Mouse (Mus musculus): ENCODE measurements around the gene Dcaf12. TPM values are rescaled to one million over a fixed set of nuclear protein-coding genes. Genes with fewer than 3 reads are reported as not detected.

Dcaf12 gene
- 62.9 and 65.0 TPM in 2 replicates for polyA plus RNA-seq (2015; fragmentation: Nextera tagmentation; extraction: Ambion mirVana)

GRCm38 (mm10) chr4:41314141-41315129 lies at the start of gene Dcaf12:
Gene Dcaf12, minus strand, starts transcription at chr4:41314889.
- Histone ChIP-seq H3K9me3 (replicated peaks; ENCODE audit: control insufficient read depth, low read length) (no peaks in the 10 kb centered on the region), H3K9ac (ENCODE audit: low read length) (peak within 1 kb of the TSS; percentile 97), H3K4me2 (ENCODE audit: low read depth, low read length) (peak within 1 kb of the TSS; percentile 87), H3K4me3 (replicated peaks; ENCODE audit: low read length) (peak within 1 kb of the TSS; percentile 96), H3K27ac (ENCODE audit: low read length) (peak within 1 kb of the TSS; percentile 99), H3K27me3 (ENCODE audit: control insufficient read depth, insufficient read depth, low read length) (no peaks in the 10 kb centered on the region), H3K36me3 (ENCODE audit: control insufficient read depth, insufficient read depth, low read length) (peaks cover 17% of the 10 kb centered on the region; the same call in 1 of the 2 replicates), H3K4me1 (ENCODE audit: control insufficient read depth, insufficient read depth, low read length) (peaks cover 22% of the 10 kb centered on the region)
- WGBS: under 1% methylated on average over 70 of the region's 70 CpGs
- ATAC-seq (ENCODE audit: insufficient read depth, low FRiP score): peak; percentile 97

GRCm38 (mm10) chr4:41361059-41361458 lies 46.4 kb upstream of the Dcaf12 start:
- 93% methylated on average over 3 of the region's 3 CpGs for WGBS
- ATAC-seq (ENCODE audit: insufficient read depth, low FRiP score): no peak

DNA sequence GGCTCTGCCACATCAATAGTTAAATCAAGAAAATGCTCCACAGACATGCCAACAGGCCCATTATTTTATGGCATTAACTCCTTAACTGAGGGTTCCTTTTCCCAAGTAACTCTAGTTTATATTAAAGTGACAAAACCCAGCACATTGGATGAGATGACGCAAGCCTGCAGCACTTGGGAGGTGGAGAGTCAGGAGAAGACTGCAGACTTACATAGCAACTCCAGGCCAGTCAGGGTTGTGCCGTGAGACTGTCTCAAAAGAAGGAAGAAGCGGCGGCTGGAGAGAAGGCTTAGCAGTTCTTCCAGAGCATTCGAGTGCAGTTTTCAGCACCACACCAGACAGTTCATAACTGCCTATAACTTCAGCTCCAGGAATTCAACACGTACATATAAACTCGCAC lies 44.7 kb upstream of the Dcaf12 start:
- H3K27ac ChIP-seq (ENCODE audit: low read length): no peak overlapping the region
- H3K27me3 ChIP-seq (ENCODE audit: control insufficient read depth, insufficient read depth, low read length): no peaks in the 10 kb centered on the region
- H3K4me3 ChIP-seq (replicated peaks; ENCODE audit: low read length): no peak overlapping the region
- H3K9ac ChIP-seq (ENCODE audit: low read length): no peak overlapping the region
- no peaks in the 10 kb centered on the region for H3K9me3 ChIP-seq (replicated peaks; ENCODE audit: control insufficient read depth, low read length)
- WGBS: 82% methylated on average over 7 of the region's 7 CpGs
- H3K4me2 ChIP-seq (ENCODE audit: low read depth, low read length): no peak overlapping the region
- H3K36me3 ChIP-seq (ENCODE audit: control insufficient read depth, insufficient read depth, low read length): 0 out of 2 replicates have a peak, but pooled peaks cover 5% of the 10 kb centered on the region
- no peaks in the 10 kb centered on the region for H3K4me1 ChIP-seq (ENCODE audit: control insufficient read depth, insufficient read depth, low read length)
- ATAC-seq (ENCODE audit: insufficient read depth, low FRiP score): no peak

More at GRCm38 (mm10) chr4:41361059-41361458, 46.4 kb upstream of the Dcaf12 start:
- Histone ChIP-seq H3K9me3 (replicated peaks; ENCODE audit: control insufficient read depth, low read length) (no peaks in the 10 kb centered on the region), H3K4me1 (ENCODE audit: control insufficient read depth, insufficient read depth, low read length) (no peaks in the 10 kb centered on the region), H3K36me3 (ENCODE audit: control insufficient read depth, insufficient read depth, low read length) (no peaks in the 10 kb centered on the region), H3K9ac (ENCODE audit: low read length) (no peak overlapping the region), H3K4me3 (replicated peaks; ENCODE audit: low read length) (no peak overlapping the region), H3K27me3 (ENCODE audit: control insufficient read depth, insufficient read depth, low read length) (no peaks in the 10 kb centered on the region), H3K4me2 (ENCODE audit: low read depth, low read length) (no peak overlapping the region), H3K27ac (ENCODE audit: low read length) (no peak overlapping the region)

GRCm38 (mm10) chr4:41358669-41359068 lies 44.0 kb upstream of the Dcaf12 start:
- H3K4me1 ChIP-seq (ENCODE audit: control insufficient read depth, insufficient read depth, low read length): no peaks in the 10 kb centered on the region
- H3K9me3 ChIP-seq (replicated peaks; ENCODE audit: control insufficient read depth, low read length): no peaks in the 10 kb centered on the region
- H3K4me3 ChIP-seq (replicated peaks; ENCODE audit: low read length): no peak overlapping the region
- 0 out of 2 replicates have a peak, but pooled peaks cover 5% of the 10 kb centered on the region for H3K36me3 ChIP-seq (ENCODE audit: control insufficient read depth, insufficient read depth, low read length)
- no peak overlapping the region for H3K9ac ChIP-seq (ENCODE audit: low read length)
- no peak for ATAC-seq (ENCODE audit: insufficient read depth, low FRiP score)
- H3K27me3 ChIP-seq (ENCODE audit: control insufficient read depth, insufficient read depth, low read length): no peaks in the 10 kb centered on the region
- no peak overlapping the region for H3K4me2 ChIP-seq (ENCODE audit: low read depth, low read length)
- 69% methylated on average over 2 of the region's 2 CpGs for WGBS
- H3K27ac ChIP-seq (ENCODE audit: low read length): no peak overlapping the region

GRCm38 (mm10) chr4:41357154-41357553 lies 42.5 kb upstream of the Dcaf12 start:
- no peak overlapping the region for H3K4me3 ChIP-seq (replicated peaks; ENCODE audit: low read length)

DNA sequence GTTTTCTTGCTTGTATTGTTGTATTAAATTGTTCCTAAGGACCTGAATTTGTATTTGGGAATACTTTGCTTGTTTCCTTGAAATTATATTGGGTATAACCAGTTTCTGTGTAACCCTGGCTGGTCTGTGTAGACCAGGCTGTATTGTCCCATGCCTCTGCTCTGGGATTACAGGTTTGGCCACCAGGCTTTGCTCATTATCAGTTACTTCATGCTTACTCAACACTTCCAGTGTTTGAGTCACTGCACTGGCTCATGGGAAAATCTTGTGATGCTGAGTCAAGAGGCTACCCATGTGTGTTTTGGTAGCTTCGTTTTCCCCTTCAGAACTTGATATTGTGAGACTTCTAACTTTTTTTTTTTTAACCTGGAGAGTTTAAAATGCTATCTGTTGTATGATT lies 38.6 kb upstream of the Dcaf12 start:
- H3K4me1 ChIP-seq (ENCODE audit: control insufficient read depth, insufficient read depth, low read length): peaks cover 5% of the 10 kb centered on the region; the same call in 1 of the 2 replicates
- no peak overlapping the region for H3K4me2 ChIP-seq (ENCODE audit: low read depth, low read length)
- H3K9ac ChIP-seq (ENCODE audit: low read length): no peak overlapping the region
- H3K27me3 ChIP-seq (ENCODE audit: control insufficient read depth, insufficient read depth, low read length): no peaks in the 10 kb centered on the region
- H3K27ac ChIP-seq (ENCODE audit: low read length): no peak overlapping the region
- H3K9me3 ChIP-seq (replicated peaks; ENCODE audit: control insufficient read depth, low read length): no peaks in the 10 kb centered on the region
- 91% methylated on average over 1 of the region's 1 CpGs for WGBS
- no peak overlapping the region for H3K4me3 ChIP-seq (replicated peaks; ENCODE audit: low read length)
- ATAC-seq (ENCODE audit: insufficient read depth, low FRiP score): no peak
- H3K36me3 ChIP-seq (ENCODE audit: control insufficient read depth, insufficient read depth, low read length): 0 out of 2 replicates have a peak, but pooled peaks cover 5% of the 10 kb centered on the region

More at GRCm38 (mm10) chr4:41357154-41357553, 42.5 kb upstream of the Dcaf12 start:
- Histone ChIP-seq H3K9me3 (replicated peaks; ENCODE audit: control insufficient read depth, low read length) (no peaks in the 10 kb centered on the region), H3K9ac (ENCODE audit: low read length) (no peak overlapping the region), H3K4me1 (ENCODE audit: control insufficient read depth, insufficient read depth, low read length) (no peaks in the 10 kb centered on the region), H3K36me3 (ENCODE audit: control insufficient read depth, insufficient read depth, low read length) (0 out of 2 replicates have a peak, but pooled peaks cover 5% of the 10 kb centered on the region), H3K27ac (ENCODE audit: low read length) (no peak overlapping the region), H3K4me2 (ENCODE audit: low read depth, low read length) (no peak overlapping the region), H3K27me3 (ENCODE audit: control insufficient read depth, insufficient read depth, low read length) (no peaks in the 10 kb centered on the region)
- ATAC-seq (ENCODE audit: insufficient read depth, low FRiP score): no peak
- 82% methylated on average over 2 of the region's 2 CpGs for WGBS

DNA sequence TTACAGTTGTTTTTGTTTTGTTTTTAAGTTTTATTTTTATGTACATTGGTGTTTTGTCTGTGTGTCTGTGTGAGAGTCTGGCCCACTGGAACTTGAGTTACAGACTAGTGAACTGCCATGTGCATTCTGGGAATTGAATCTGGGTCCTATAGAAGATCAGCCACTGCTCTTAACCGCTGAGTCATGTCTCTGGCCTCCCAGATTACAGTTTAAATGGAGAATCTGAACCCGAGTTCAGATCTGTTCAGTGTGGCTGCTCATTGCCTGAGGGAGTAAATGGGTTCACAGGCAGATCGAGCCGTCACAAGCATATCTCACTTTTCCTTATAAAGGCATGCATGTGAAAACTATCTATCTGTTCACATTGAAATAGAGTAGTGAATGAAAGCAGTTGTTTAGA lies 38.1 kb upstream of the Dcaf12 start:
- no peak overlapping the region for H3K4me2 ChIP-seq (ENCODE audit: low read depth, low read length)
- H3K27ac ChIP-seq (ENCODE audit: low read length): no peak overlapping the region
- 0 out of 2 replicates have a peak, but pooled peaks cover 5% of the 10 kb centered on the region for H3K36me3 ChIP-seq (ENCODE audit: control insufficient read depth, insufficient read depth, low read length)
- no peak for ATAC-seq (ENCODE audit: insufficient read depth, low FRiP score)
- H3K4me3 ChIP-seq (replicated peaks; ENCODE audit: low read length): no peak overlapping the region
- no peaks in the 10 kb centered on the region for H3K27me3 ChIP-seq (ENCODE audit: control insufficient read depth, insufficient read depth, low read length)
- WGBS: 92% methylated on average over 4 of the region's 4 CpGs
- H3K9me3 ChIP-seq (replicated peaks; ENCODE audit: control insufficient read depth, low read length): no peaks in the 10 kb centered on the region
- H3K4me1 ChIP-seq (ENCODE audit: control insufficient read depth, insufficient read depth, low read length): peaks cover 9% of the 10 kb centered on the region; the same call in 1 of the 2 replicates
- no peak overlapping the region for H3K9ac ChIP-seq (ENCODE audit: low read length)

GRCm38 (mm10) chr4:41349199-41349591 lies 34.5 kb upstream of the Dcaf12 start:
- Histone ChIP-seq H3K4me3 (replicated peaks; ENCODE audit: low read length) (peak overlapping the region; percentile 84), H3K9me3 (replicated peaks; ENCODE audit: control insufficient read depth, low read length) (no peaks in the 10 kb centered on the region), H3K27ac (ENCODE audit: low read length) (peak overlapping the region; percentile 97), H3K4me2 (ENCODE audit: low read depth, low read length) (peak overlapping the region; percentile 88), H3K9ac (ENCODE audit: low read length) (peak overlapping the region; percentile 90), H3K4me1 (ENCODE audit: control insufficient read depth, insufficient read depth, low read length) (peaks cover 9% of the 10 kb centered on the region; the same call in 1 of the 2 replicates), H3K27me3 (ENCODE audit: control insufficient read depth, insufficient read depth, low read length) (no peaks in the 10 kb centered on the region), H3K36me3 (ENCODE audit: control insufficient read depth, insufficient read depth, low read length) (no peaks in the 10 kb centered on the region)
- ATAC-seq (ENCODE audit: insufficient read depth, low FRiP score): peak; percentile 74; the same call in 1 of the 2 replicates
- 0% methylated on average over 26 of the region's 28 CpGs for WGBS
